Mouse (Mus musculus) ES-Bruce4 (cell line): Measurements from ENCODE around the gene Serpinf1.

Source experiments
- CTCF ChIP-seq: IDR thresholded peaks from one replicate; pipeline ENCODE4 v1.8.1; 2011; ENCODE audit warnings: low read depth, low read length
- POLR2A ChIP-seq: IDR thresholded peaks from one replicate; pipeline ENCODE4 v1.8.1; 2011; ENCODE audit warnings: low read length; ENCODE audit not compliant: insufficient read depth

- TF ChIP-seq POLR2A (no peak), CTCF (no peak)
Observed at GRCm38 (mm10) chr11:75438804-75439203, 16.3 kb upstream of the Serpinf1 start.
